Mouse (Mus musculus) neutrophil, adult 83 days (primary cell): ENCODE measurements around the gene Arl6ip4. TPM values are rescaled to one million over a fixed set of nuclear protein-coding genes. Genes with fewer than 3 reads are reported as not detected.

Experiments
- total RNA-seq, 2 experiments: library from RNA; stranded (reverse); gene quantifications; one replicate each; pipeline ENCODE4 v1.2.4; 2023

Gene Arl6ip4
- total RNA-seq, result 10 to 100 TPM; 35.8 to 39.3 TPM

GRCm38 (mm10) chr5:124115990-124116845, at the start of gene Arl6ip4:
TSS of gene Arl6ip4 (plus strand) at chr5:124116089.

GRCm38 (mm10) chr5:124095596-124096232, 20.2 kb upstream of the Arl6ip4 start, which contains the start of gene Abcb9:
TSS of gene Abcb9 (minus strand) at chr5:124095798.

DNA sequence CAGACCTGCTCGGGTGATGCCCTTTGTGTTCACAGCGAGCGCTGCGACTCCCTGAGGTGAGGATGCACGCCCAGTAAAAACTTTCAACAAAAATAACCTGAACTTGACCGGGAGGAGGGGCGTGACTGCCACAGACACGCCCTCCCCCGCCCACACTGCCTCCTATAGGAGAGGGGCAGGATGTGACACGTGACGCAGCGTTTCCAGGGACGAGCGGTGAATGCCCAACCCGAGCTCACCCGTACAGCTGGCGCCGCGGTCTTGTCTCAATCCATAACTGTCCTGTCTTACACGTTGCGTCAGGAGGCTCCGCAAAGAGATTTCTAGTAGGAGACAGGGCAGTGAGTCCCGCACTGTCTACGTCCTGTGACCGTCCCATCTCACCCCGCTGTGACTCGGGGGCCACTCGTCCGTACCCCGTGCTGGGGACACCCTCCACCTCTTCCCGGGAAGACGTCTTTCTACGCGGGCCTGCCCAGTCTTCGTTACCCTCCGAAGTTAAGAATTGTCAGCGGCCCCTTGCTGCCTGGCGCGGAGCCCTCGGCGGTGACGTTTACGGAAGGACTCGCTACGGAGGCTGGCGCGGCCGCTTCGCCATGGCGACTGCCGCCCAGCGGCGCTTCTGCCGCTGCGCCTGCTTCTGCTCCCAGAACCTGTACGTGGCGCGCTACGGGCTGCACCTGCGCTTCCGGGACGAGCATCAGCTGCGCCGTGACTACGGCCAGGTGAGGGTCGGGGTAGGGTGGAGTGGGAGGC, 4.0 kb upstream of the Arl6ip4 start, which contains the start of gene Ogfod2:
Ogfod2 (plus strand) TSS at position 556 of the 756 bp plus-strand sequence.

Other genes with a start within 250 kb of the Arl6ip4 start
- gene Hcar1, start 236.1 kb upstream of the Arl6ip4 start, total RNA-seq, result not detected
- 10 to 100 TPM; 20.1 to 24.9 TPM for gene Denr, start 208.9 kb upstream of the Arl6ip4 start, total RNA-seq
- gene Gm43518, start 188.7 kb upstream of the Arl6ip4 start, total RNA-seq, result 1 to 10 TPM in 1 of 2 experiments, not detected in 1; 1.4 TPM
- 1 to 10 TPM in 1 of 2 experiments, under 1 TPM in 1; 0.31 to 2.5 TPM for gene Ccdc62, start 185.4 kb upstream of the Arl6ip4 start, total RNA-seq
- 10 to 100 TPM; 73.4 to 78.7 TPM for gene Hip1r, start 142.5 kb upstream of the Arl6ip4 start, total RNA-seq
- gene Vps37b, start 83.8 kb upstream of the Arl6ip4 start, total RNA-seq, result 10 to 100 TPM; 43.0 to 46.7 TPM
- gene Abcb9, start 20.3 kb upstream of the Arl6ip4 start, total RNA-seq, result 1 to 10 TPM; 5.4 to 6.5 TPM
- 10 to 100 TPM; 13.0 to 14.2 TPM for gene Ogfod2, start 3.8 kb upstream of the Arl6ip4 start, total RNA-seq
- gene Pitpnm2, start 133.7 kb downstream of the Arl6ip4 start, total RNA-seq, result 1 to 10 TPM; 4.0 to 6.7 TPM
- gene Mphosph9, start 211.9 kb downstream of the Arl6ip4 start, total RNA-seq, result 10 to 100 TPM; 11.6 to 12.5 TPM
- 1 to 10 TPM; 5.5 to 5.6 TPM for gene 2810006K23Rik, start 212.0 kb downstream of the Arl6ip4 start, total RNA-seq
- gene Cdk2ap1, start 247.0 kb downstream of the Arl6ip4 start, total RNA-seq, result 10 to 100 TPM; 87.3 to 89.0 TPM